Mouse (Mus musculus): ENCODE results near the gene Srrt.
"Not testable (repeated sequence)": the region's sequence is repeated elsewhere in the genome, so short reads cannot be mapped to it uniquely, and the experiment has no call there.

The Srrt gene

DNA sequence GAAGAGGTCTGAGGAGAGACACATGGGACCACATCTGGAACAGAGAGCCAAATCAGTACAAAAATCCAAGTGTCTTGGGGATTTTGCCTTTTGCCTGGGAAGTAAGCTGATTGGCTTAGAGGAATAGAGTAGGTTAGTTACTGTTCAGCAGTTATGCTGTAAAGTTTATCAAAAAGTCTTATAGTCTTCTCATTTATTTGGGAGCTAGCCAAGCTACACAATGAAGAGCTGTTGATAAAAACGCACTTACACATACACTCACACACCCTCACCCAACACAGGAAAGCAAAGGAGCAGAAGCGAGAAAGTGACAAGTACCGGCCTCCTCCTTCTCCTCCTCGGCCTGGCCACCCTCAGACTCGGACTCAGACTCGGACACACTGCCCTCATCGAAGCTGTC is 8.2 kb downstream of the Srrt start:
- no peak for DNase-seq (ENCODE audit: low read depth, low spot score)

DNA sequence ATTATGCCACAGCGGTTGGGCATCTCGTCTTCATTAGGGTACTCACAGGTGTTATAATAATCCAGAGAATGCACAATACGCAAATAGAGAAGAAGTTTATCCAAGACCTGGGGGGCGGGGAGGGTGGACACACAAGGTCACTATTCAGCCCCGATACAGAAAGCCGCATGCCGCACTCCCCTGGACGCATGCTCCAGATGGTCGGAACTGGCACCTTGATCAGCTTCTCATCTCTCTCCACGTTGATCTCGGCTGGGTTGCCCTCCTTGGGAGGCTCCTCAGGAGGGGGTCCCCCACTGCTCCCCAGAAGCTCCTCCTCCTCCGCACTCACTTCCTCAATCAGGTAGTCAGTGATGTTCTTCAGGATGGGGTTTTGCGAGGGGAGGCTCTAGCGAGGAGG is 10.3 kb downstream of the Srrt start:
- DNase-seq (ENCODE audit: low read depth, low spot score) = no peak

DNA sequence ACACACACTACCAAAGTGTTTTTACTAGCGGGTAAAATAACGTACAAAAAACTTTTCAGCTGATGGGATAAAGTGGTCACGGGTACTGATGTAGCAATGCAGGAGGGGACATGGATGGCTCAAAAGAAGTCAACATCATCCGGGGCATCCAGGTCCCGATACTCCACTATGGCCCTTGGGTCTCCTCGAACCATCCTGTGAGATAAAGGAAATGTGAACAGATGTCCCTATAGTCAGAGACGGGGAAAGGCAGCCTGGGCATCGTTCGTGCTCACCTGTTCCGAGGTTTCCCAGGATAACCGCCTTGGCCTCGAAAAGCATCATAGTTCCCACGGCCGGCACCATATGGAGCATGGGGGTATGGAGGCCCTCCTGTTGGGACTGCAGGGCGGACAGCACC is 11.8 kb downstream of the Srrt start:
- DNase-seq (ENCODE audit: low read depth, low spot score) = no peak

DNA sequence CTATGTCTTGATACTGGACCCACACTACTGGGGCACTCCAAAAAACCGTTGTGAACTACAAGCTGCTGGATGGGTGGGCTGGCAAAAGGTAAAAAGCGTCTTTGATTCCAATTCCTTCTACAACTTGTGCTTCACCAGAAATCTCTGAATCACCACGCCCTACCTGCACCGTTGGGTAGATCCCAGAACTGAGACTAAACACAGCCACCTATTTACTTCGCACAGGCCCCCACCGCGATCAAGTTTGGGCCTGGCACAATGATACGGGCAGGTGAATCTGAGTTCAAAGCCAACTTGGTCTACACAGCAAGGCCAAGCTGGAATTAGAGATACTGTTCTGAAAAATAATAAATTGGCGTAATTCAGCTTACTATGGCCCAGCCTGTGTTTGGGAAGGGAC is 12.2 kb downstream of the Srrt start:
- DNase-seq (ENCODE audit: low read depth, low spot score) = no peak

DNA sequence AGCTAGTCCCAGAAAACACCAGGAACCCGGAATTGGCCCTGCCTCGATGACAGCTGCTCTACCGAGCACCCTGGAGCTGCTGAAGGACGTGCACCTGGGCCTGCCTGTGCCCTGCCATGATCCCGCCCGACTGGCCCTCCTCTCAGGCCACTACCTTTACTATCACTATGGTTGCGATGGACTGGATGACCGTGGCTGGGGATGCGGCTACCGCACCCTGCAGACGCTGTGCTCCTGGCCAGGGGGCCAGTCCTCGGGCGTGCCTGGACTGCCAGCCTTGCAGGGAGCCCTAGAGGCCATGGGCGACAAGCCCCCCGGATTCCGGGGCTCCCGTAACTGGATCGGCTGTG is 12.8 kb downstream of the Srrt start:
- no peak for DNase-seq (ENCODE audit: low read depth, low spot score)

DNA sequence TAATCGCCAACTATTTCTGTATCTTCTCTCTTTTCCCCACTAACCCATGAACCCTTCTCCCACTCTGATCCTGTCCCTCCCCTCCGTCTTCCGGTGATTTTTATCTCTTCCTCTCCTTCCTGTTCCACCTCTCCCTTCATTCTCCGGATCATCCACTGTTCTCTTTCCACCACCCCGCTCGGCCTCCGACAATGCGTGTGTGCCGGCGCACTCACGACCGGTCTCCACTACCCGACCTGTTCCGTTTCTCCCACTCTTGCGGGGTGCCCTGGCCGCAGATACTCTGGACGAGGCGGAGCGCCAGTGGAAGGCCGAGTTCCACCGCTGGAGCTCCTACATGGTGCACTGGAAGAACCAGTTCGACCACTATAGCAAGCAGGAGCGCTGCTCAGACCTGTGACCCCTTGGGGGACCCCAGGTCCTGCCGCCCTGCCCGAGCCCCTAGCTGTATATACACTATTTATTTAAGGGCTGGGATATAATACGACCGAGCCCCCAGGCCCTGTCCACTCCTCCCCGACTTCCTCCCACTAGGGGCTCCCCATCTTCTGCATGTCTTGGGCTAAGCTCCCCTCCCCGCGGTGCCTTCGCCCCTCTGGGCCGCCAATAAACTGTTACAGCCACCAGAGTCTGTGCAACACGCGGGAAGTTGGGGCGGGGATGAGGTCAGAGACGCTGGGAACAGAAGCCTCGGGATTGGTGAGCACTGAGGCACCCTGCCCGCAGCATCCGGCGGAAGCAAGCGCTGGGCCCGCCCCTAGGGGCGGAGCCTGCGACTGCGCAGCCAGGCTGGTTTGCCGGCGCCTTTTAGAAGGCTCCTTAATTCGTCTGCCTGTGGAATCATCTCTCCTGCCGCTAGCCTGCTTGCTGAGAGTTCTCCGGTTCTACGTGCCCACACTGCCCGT is 13.4 kb downstream of the Srrt start, which contains the start of gene Ufsp1:
Gene Ufsp1, plus strand, starts transcription at position 791 of the 905 bp plus-strand sequence.
- peak; percentile 92 for DNase-seq (ENCODE audit: low read depth, low spot score)

DNA sequence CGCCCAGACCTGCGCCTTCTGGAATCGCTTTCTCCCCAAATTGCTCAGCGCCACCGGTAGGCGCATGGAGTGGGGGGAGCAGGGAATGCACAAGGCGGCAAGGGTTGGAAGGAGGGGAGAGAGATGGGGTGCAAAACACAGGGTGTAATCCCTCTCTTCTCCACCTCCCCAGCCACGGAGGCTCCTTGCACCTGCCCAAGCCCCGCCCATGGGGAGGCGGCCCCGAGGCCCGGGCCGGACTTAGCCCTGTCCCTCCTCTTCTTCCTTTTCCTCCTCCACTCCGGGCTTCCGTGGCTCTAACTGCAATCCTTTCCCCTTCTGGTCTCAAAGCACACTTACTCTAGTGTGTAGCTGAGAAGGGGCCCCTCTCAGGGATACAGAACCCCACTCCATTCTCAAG is 14.2 kb downstream of the Srrt start:
- DNase-seq (ENCODE audit: low read depth, low spot score) = no peak

DNA sequence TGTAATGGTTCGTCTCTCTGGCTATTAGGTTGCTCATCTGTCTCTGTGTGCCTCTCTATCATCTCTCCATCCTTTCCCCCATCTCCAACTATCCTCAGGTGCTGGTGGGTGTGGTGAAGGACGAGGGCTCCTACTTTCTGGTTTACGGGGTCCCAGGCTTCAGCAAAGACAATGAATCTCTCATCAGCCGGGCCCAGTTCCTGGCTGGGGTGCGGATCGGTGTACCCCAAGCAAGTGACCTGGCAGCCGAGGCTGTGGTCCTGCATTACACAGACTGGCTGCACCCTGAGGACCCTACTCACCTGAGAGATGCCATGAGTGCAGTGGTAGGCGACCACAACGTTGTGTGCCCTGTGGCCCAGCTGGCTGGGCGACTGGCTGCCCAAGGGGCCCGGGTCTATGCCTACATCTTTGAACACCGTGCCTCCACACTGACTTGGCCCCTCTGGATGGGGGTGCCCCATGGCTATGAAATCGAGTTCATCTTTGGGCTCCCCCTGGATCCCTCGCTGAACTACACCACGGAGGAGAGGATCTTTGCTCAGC is 16.0 kb downstream of the Srrt start:
- DNase-seq (ENCODE audit: low read depth, low spot score) = no peak

DNA sequence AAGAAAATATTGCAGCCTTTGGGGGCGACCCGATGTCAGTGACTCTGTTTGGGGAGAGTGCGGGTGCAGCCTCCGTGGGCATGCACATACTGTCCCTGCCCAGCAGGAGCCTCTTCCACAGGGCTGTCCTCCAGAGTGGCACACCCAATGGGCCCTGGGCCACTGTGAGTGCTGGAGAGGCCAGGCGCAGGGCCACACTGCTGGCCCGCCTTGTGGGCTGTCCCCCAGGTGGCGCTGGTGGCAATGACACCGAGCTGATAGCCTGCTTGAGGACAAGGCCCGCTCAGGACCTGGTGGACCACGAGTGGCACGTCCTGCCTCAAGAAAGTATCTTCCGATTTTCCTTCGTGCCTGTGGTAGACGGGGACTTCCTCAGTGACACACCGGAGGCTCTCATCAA is 16.8 kb downstream of the Srrt start:
- no peak for DNase-seq (ENCODE audit: low read depth, low spot score)

DNA sequence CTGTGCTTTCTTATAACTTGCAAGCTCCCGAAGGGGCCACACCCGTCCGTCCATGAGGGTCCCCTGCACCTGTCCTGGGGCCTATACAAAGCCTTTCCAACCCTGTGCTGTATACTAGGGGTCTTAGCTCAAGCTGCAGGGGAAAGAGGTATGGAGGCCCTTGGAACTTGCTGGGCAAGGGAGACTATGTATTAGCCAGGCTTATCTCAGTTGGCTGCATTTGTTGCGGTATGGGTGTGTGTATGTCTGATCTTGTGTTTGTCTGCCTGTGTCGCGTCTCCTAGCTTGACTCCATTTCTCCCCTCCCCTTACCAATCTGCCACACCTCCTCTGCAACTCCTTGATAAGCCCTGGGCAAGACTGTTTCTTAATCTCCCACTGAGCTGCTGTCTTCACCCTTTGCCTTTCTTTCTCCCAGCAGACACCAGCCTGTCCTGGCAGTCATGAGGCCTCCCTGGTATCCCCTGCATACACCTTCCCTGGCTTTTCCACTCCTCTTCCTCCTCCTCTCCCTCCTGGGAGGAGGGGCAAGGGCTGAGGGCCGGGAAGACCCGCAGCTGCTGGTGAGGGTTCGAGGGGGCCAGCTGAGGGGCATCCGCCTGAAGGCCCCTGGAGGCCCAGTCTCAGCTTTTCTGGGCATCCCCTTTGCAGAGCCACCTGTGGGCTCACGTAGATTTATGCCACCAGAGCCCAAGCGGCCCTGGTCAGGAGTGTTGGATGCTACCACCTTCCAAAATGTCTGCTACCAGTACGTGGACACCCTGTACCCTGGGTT is 17.7 kb downstream of the Srrt start:
- no peak for DNase-seq (ENCODE audit: low read depth, low spot score)

DNA sequence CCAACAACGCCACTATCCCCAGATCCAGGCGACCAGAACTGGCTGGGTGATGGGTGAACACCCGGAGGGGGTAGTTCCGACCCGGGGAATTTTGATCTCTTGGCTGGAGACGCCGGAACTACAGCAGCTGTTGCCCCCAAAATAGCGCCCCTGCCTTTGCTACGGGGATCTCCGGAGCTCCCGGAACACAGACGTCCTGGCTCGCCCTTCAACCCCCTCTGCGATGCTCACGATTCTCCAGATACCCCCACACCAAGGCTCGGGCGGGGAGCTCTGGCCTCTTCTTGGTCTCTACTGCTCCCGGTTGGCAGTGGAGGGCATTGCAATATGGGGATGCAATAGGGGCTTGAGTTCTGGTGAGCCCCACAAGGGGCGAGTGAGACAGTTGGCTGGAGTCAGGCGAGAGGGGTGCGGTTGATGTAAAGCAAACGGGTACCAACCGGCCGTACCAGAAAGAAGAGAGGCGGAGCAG is 18.4 kb downstream of the Srrt start:
- no peak for DNase-seq (ENCODE audit: low read depth, low spot score)

DNA sequence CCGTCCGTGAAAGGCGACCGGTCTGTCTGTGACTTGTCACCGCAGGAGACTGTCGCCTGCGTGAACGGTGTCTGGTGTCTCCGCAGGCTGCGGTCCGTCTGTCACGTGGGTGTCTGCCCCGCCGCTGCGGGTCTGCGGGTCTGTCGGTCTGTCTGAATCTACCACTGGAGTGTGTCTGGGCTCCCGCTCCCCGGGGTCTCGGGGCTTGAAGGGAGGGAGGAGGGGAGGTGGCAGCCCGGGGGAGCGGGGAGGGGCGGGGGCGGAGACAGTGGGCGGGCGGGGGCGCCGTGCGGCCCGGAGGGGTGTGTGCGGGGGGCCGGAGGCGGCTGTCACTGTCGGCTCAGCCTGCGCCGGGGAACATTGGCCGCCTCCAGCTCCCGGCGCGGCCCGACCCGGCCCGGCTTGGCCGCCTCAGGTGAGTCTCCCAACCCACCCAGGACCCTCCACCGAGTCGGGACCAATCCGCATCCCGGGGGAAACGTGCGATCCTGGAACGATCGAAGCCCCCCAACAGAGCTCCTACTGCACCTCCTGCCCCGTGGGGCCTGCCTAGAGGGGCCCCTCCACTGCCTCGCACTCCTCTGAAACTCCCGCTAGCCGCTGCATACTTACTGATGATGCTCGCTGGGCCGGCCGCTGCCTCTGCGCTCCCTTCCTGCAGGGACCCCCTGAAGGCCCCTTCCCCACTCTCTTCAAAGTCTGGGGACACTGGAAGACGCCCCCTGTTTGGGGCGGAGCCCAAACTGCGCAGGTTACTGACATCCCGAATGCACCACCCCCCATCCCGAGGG is 19.3 kb downstream of the Srrt start:
- no peak for DNase-seq (ENCODE audit: low read depth, low spot score)

DNA sequence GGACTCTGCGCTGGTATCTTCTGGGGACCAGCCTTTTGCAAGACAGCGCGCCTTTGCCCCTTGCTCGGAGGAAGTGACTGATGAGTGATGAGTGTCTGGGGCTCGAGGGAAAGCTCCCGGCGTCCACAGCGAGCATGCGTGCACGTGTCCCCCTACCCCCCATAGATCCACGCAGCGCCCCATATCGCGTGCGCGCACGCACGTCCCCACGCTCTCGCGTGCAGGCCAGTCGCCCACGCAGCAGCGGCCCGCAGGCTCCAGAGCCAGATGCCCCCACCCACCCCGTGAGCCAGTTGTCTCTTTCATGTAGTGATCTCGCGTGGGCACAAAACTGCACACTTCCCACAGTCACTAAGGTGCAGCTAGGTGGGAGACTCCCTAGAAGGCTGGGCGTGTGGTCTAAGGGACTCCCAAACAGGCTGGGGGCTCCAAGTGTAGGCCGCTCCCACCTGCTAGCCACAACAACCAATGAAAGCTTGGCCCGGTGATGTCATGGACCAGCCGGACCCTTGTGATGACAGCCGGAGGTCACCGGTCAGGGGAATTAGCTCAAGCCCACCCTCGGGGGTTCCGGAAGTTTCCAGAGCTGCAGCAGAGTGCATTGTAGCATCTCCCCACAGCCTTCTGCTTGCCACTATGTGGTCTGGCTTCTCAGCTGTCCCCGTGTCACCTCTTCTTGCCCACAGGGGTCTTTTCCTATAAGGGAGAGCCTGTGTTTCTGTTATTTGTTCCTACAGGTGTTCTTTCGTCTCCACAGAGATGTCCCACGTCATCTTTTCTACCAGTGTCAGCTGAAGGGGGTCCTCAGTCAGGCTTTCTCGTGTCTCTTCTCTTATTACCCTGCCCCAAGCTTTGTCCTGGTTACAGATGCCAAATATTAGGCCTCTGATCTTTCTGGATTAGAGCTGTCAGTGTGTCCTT is 20.2 kb downstream of the Srrt start, which contains the start of gene Ache:
Gene Ache, plus strand, starts transcription at position 488 of the 921 bp plus-strand sequence.
- DNase-seq (ENCODE audit: low read depth, low spot score) = no peak

DNA sequence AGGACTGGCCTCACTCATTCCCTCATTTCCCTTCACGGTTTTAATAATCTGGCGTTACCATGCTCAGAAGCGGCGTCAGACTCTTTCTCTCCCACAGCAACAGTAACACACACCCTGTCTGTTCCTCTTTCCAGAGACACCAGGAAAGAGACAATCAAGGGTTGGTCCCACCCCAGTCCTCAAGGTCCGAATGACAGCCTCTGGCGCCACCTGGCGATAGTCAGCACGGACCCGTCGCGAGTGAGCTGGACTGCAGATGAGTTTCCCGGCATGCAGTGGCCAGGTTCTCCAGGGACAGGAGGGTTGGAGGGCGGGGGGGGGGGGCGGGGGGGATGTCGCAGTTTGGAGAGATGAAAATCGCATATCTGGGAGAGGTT is 20.8 kb downstream of the Srrt start:
- DNase-seq (ENCODE audit: low read depth, low spot score) = peak; percentile 78

DNA sequence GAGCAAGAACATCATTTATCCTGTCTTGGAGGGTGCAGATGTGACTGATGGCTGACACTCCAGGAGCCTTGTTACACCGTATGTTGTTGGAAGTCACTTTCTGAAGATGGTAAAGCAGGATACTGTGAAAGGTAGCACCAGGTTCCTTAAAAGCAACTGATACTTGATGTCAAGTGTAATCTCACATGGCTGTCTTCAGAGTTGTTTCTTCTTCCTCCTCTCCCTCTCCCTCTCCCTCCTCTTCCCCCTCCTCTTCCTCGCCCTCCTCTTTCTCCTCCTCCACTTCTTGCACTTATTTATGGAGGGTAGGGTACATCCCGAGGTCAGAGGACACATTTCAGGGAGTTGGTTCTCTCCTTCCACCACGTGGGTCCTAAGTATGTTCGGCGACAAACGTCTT is 21.5 kb downstream of the Srrt start:
- DNase-seq (ENCODE audit: low read depth, low spot score) = no peak

DNA sequence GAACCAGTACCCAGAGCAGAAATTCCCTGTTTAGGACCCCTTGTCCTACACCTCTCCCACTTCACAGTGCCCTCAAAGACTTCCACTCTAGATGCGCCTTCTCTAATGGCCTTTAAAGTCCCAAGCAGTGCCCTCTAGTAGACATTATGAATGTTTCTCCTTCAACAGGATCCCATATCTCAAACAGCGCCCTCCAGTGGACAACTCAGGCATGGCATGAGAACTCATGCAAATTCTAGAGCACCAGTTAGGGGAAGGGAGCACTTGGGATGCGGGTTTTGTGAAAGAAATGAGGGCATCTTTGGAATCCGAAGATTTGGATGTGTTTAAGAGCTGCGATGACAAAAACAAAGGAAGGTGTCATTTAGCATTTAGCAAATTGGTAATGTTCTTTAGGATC is 22.4 kb downstream of the Srrt start:
- DNase-seq (ENCODE audit: low read depth, low spot score) = no peak

DNA sequence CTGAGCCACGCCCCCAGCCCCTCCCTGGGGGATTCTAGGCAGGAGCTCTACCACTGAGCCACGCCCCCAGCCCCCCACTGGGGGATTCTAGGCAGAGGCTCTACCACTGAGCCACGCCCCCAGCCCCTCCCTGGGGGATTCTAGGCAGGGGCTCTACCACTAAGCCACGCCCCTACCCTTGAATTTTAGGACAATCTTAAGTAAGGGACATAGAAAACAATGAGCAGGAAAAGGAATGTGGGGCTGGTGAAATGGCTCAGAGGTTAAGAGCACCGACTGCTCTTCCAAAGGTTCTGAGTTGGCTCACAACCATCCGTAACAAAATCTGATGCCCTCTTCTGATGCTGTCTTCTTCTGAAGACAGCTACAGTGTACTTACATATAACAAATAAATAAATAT is 23.1 kb downstream of the Srrt start:
- DNase-seq (ENCODE audit: low read depth, low spot score) = not testable (repeated sequence)

DNA sequence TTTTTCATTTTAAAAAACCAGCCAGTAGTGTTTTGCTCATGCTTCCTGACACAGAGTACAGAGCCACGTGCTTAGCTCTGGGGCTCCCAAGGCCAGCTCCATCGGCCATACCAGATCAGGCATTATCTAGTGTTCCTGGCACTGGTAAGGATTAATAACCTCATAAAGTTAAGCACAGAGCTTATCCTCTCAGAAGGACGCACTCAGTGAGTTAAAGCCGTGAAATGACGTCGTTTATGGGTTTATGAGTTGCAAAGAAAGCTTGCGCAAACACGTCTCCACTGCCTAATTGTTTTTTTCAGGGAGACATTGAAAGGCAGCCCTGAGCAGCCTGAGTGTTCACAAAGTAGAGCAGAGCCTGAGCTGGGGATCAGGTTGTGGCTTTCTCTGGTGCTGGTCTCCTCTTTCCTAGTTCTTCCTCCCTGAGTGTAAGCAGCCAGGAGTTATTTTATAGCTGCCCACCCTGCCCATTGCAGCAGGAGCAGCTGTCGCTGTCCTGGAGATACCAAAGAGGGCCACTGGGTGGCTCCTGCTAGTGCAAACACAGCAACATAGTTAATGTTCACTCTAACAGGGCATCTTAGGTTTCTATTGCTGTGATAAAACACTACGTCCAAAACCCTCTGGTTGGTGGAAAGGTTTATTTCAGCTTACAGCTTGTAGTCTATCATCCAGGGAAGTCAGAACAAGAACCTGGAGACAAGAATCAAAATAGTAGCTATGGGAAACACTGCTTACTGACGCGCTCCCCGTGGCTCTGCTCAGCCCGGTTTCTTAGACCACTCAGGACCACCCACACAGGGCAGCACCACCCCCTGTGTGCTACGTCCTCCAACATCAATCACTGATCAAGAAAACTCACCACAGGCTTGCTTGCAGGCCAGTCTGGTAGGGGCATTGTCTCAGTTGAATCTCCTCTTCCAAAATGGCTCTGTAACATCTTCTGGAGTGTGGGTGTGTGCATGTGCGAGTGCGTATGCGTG is 29.8 kb downstream of the Srrt start:
- no peak for DNase-seq (ENCODE audit: low read depth, low spot score)

DNA sequence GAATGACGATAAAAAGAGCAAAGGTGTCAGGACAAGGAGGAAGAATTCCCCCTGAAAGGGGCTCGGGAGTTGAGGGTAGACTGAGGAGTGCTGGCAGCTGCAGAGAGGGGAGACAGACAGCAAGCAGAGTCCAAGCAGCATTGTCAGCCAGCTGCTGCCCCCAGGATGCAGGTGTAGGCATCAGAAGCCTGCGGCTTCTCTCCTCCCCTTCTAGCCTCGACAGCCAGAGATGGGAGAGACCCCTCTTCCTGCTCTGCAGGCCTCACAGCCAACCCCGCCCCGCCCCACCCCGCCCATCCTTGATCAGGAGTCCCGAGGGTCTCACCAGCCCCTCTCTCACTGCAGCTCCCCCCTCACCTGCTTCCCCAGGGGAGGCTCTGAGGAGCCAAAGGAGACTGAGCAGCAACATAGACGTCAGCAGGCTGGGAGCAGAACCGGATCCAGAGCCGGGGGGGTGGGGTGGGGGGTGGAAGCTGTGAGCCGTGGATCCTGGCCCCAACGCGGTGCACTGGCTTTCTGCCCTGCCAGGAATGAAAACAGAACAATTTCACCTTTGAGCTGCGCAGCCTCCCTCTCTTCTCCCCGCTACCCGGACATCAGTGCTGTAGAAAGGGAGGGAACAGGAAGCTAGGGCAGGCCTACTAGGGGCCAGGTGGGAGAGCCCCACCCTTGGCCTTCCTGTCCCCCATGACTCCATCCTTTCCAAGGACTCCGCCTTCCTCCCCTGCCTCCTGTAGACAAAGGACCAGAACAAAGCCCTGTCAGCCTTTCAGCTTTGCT is 39.2 kb downstream of the Srrt start:
- no peak for DNase-seq (ENCODE audit: low read depth, low spot score)
